Mouse (Mus musculus) B cell, adult 62 days (primary cell): ENCODE measurements around the gene Gm3685. TPM values are rescaled to one million over a fixed set of nuclear protein-coding genes. Genes with fewer than 3 reads are reported as not detected.

Source experiments
- total RNA-seq: library from RNA; stranded (reverse); gene quantifications from 4 replicates; pipeline ENCODE4 v1.2.4, GENCODE M21; 2023

Gene Gm3685
- total RNA-seq, result not detected in 4 replicates

GRCm38 (mm10) chr14:7044870-7045269 lies at the start of gene Gm3685:
Gene Gm3685, minus strand, starts transcription at chr14:7044970.

GRCm38 (mm10) chr14:7026781-7027749 lies 17.7 kb downstream of the Gm3685 start, which contains the start of gene Gm10406:
Gene Gm10406, minus strand, starts transcription at chr14:7027449.

Other genes with a start within 250 kb of the Gm3685 start
- gene Gm3642, start 204.7 kb downstream of the Gm3685 start, total RNA-seq, result not detected in 4 replicates
- not detected in 4 replicates for gene Gm3667, start 155.0 kb downstream of the Gm3685 start, total RNA-seq
- not detected in 4 replicates for gene Gm6356, start 71.2 kb downstream of the Gm3685 start, total RNA-seq
- gene Gm10406, start 17.5 kb downstream of the Gm3685 start, total RNA-seq, result not detected in 4 replicates
- not detected in 4 replicates for gene Gm3696, start 55.7 kb upstream of the Gm3685 start, total RNA-seq
- not detected in 4 replicates for gene Gm6676, start 80.4 kb upstream of the Gm3685 start, total RNA-seq
- gene Gm3512, start 129.6 kb upstream of the Gm3685 start, total RNA-seq, result 0.40 TPM in 1 of 4 replicates, not detected in the others
- gene Gm16434, start 149.6 kb upstream of the Gm3685 start, total RNA-seq, result not detected in 4 replicates
- not detected in 4 replicates for gene Gm3727, start 219.7 kb upstream of the Gm3685 start, total RNA-seq